Mouse (Mus musculus) bone marrow macrophage, adult 2 months (primary cell): ENCODE results near the gene Ell3.

Experiments used
- CTCF ChIP-seq: IDR thresholded peaks from 2 replicates; pipeline ENCODE4 v1.5.1; 2012; ENCODE audit warnings: low read depth, mild to moderate bottlenecking, low read length, moderate library complexity
- POLR2A ChIP-seq: IDR thresholded peaks from 2 replicates; pipeline ENCODE4 v1.6.1; 2012; ENCODE audit warnings: mild to moderate bottlenecking, low read depth, low read length, borderline replicate concordance

DNA sequence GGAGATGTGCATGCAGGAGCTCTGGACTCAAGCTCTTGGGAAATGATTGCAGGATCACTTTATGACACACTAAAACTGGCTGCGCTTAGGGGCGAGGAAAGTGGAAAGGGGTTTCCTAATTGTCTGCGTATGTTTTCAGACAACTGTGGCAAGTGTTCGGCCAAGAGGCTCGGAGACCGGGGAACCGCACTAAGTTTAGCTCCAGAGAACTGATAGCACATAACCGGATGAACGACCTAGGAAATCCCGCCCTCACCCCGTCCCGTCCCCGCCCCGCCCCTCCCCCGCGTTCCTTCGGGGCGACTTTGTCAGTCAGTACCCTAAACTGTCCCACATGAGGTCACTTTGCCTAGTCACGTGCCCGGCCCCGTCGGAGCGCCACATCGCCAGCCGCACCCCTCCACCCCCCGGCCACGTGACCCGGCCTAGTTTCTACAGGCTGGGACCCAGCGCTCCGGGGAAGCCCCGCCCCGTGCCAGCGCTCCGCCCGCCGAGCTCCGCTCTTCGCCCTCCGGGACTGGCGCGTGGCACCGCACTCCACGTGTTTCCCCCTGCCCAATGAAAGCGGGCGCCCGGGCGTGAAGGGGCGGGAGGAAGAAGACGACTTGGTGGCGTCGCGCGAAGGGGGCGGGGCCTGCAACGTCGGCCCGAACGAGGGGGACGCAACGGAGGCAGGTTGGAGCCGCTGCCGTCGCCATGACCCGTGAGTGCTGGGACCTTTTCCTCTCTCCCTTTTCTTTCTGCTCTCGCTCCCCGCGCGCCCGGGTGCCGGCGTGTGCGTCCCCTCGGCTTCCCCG is 4.9 kb upstream of the Ell3 start, which contains the start of gene Serf2:
- TF ChIP-seq POLR2A (no peak), CTCF (no peak)
